Mouse (Mus musculus) limb, embryonic 14.5 days (tissue): ENCODE results near the gene Slc17a4. TPM values are rescaled to one million over a fixed set of nuclear protein-coding genes. Genes with fewer than 3 reads are reported as not detected.

Experiments
- ATAC-seq: fragments of 200-750 bp; cut with Nextera tagmentation; 2 replicates; pipeline ENCODE4 v1.8.0; 2017; ENCODE audit warnings: low read depth, moderate number of reproducible peaks, moderate TSS enrichment; ENCODE audit not compliant: low FRiP score
- DNase-seq: peaks from one replicate; pipeline ENCODE4 v3.0.0-alpha.2; 2015; ENCODE audit warnings: low spot score
- H3K27ac ChIP-seq: fragments of 300-500 bp; sonication (generic); replicated peaks from 2 replicates; pipeline ENCODE4 v1.5.1; 2014; ENCODE audit warnings: low read depth, mild to moderate bottlenecking, low read length, moderate library complexity, mixed read lengths
- H3K27me3 ChIP-seq: fragments of 300-500 bp; sonication (generic); 2 replicates; pipeline ENCODE4 v1.6.1; 2014; ENCODE audit warnings: low read length, mixed read lengths; ENCODE audit not compliant: control insufficient read depth, insufficient read depth
- H3K36me3 ChIP-seq: fragments of 300-500 bp; sonication (generic); 2 replicates; pipeline ENCODE4 v1.6.1; 2014; ENCODE audit warnings: mild to moderate bottlenecking, low read length, moderate library complexity, mixed read lengths; ENCODE audit not compliant: control insufficient read depth, insufficient read depth
- H3K4me1 ChIP-seq: fragments of 300-500 bp; sonication (generic); 2 replicates; pipeline ENCODE4 v1.6.1; 2014; ENCODE audit warnings: antibody characterized with exemption, low read length, mixed read lengths; ENCODE audit not compliant: control insufficient read depth, insufficient read depth
- H3K4me2 ChIP-seq: fragments of 300-500 bp; sonication (generic); replicated peaks from 2 replicates; pipeline ENCODE4 v1.6.1; 2014; ENCODE audit warnings: low read depth, mild to moderate bottlenecking, low read length, moderate library complexity; ENCODE audit not compliant: severe bottlenecking
- H3K4me3 ChIP-seq: fragments of 300-500 bp; sonication (generic); replicated peaks from 2 replicates; pipeline ENCODE4 v1.5.1; 2014; ENCODE audit warnings: low read length
- H3K9ac ChIP-seq: fragments of 300-500 bp; sonication (generic); 2 replicates; pipeline ENCODE4 v1.6.1; 2014; ENCODE audit warnings: mild to moderate bottlenecking, low read depth, low read length, moderate library complexity; ENCODE audit not compliant: severe bottlenecking
- H3K9me3 ChIP-seq: fragments of 300-500 bp; sonication (generic); 2 replicates; pipeline ENCODE4 v1.6.1; 2016; ENCODE audit warnings: low read length; ENCODE audit not compliant: control insufficient read depth
- POLR2A ChIP-seq: fragments of 200-500 bp; IDR thresholded peaks from 2 replicates; pipeline ENCODE4 v1.8.0; 2012; ENCODE audit warnings: inconsistent platforms, mild to moderate bottlenecking, moderate library complexity, borderline replicate concordance; ENCODE audit not compliant: insufficient read depth, insufficient read length; ENCODE audit errors: extremely low read depth
- WGBS: fragments of 180-500 bp; shearing (Covaris S2); extraction: QIAGEN DNeasy Blood & Tissue Kit; methylation state at CpG from one replicate; pipeline ENCODE4 v1.1.7; 2014; 5-methylcytosine and 5-hydroxymethylcytosine counted together
- polyA plus RNA-seq, 2 experiments: library from polyadenylated mRNA; depleted of rRNA in 1 of 2; stranded (reverse) in 1 of 2; unstranded in 1 of 2; fragments of >200 nt; fragmentation: Nextera tagmentation in 1 of 2; extraction: Ambion mirVana in 1 of 2; gene quantifications; 2 replicates each; pipeline versions ENCODE4 v1.2.1 to v1.2.3; 2012 to 2014

The Slc17a4 gene
- polyA plus RNA-seq, 2 experiments: not detected

DNA sequence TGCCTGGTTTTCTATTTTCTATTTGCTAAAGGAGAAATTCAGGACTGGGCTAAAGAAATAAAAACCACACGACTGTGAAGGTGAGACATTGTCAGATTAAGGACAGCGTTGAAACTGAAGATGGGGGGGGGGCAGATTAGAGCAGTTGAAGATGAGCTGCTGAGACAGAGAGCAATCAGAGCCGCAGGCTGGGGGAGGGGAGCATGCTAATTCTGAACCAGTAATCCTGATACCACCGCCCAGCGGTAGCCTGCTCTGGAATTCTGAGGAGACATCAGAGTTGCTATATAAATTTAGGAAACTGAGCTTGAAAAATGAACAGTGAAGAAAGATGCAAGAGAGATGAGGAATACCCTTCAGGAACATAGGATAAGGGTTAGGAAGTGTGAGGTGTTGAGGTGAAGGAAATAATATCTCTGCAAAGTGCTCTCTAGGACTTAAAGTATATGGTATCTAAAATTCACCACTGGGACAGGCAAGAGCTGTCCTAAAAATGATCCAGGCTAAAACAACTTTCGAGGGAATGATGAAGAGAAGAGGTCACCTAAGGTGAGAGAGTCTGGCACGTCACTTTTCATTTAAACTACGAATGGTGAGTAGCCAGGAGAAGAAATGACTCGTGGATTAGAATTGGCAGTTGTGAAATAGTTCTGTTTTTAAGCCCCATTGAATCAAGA lies 22.1 kb downstream of the Slc17a4 start:
- Histone ChIP-seq H3K27me3 (no peaks in the 10 kb centered on the region), H3K9ac (no peak overlapping the region), H3K36me3 (no peaks in the 10 kb centered on the region), H3K27ac (no peak overlapping the region), H3K4me1 (0 out of 2 replicates have a peak, but pooled peaks cover 3% of the 10 kb centered on the region), H3K4me2 (no peak overlapping the region), H3K4me3 (no peak overlapping the region), H3K9me3 (no peaks in the 10 kb centered on the region)
- WGBS: 48% methylated on average over 9 of the region's 9 CpGs
- no peak for DNase-seq
- no peak for ATAC-seq
- TF ChIP-seq POLR2A: no peak

DNA sequence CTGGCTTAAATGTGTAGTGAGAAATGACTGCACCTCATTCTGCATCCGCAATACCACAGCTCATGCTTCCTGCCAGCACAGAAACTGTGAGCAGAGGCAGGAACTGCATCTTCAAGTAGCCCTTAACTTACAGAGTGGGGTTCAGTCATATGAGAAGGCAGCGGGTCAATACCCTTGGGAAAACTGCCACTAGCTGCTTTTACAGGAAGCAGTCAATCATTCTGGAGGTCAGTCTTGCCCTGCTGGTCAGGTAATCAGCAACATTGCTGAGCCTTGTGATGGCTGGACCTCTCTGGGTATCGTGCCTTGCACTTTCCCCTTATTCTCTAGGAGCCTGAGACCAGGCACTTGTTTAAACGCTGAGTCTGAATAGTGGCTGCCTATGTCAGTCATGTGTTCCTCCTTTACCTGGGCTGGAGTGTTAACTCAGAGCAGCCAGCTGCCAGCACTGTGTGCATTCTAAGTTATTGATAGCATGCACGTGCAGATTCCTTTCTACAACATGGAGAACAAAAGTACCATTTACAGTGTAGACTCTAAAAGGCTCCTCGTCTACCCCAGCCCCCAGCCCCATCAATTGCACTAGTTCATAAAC lies 25.7 kb downstream of the Slc17a4 start:
- Histone ChIP-seq H3K36me3 (no peaks in the 10 kb centered on the region), H3K4me1 (peaks cover 3% of the 10 kb centered on the region; the same call in 1 of the 2 replicates), H3K27me3 (no peaks in the 10 kb centered on the region), H3K27ac (no peak overlapping the region), H3K9ac (no peak overlapping the region), H3K4me3 (no peak overlapping the region), H3K9me3 (no peaks in the 10 kb centered on the region), H3K4me2 (no peak overlapping the region)
- DNase-seq: no peak
- no peak for TF ChIP-seq POLR2A
- 0 out of 2 replicates have a peak, but pooled peaks have one; percentile 23 for ATAC-seq
- WGBS: 42% methylated on average over 6 of the region's 6 CpGs

DNA sequence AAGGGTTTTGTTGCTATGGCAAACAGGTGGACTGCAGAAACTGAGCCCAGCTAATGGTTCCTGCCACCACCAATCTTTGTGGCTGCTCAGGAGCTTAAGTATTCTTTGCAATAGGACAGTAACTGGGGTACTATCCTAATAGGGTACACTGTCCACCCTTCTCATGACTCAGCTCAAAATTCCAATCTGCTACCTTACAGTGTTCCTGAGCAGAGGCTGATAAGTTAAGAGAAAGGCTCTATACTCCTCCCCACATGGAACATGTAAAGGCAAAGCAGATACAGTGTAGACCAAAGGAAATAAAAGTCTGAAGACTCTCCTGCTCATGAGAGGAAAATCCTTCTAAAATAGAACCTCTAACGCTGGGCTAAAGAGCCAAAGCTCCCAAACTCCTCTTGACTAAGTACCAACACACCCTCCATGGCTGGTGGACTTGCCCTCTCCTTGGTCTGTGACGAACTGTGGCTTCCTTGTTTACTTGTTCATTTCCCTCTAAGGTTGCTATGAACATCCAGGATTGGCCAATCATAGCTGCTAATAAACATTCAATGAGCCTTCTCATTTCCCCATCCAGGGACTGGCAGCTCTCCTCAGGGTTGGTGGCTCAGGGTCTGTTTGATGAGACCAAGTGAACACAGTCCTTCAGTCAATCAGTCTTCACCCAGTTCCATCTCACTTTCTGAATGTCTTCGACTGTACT lies 27.6 kb downstream of the Slc17a4 start:
- ATAC-seq (no peak), DNase-seq (no peak)
- H3K9ac ChIP-seq: no peak overlapping the region
- no peaks in the 10 kb centered on the region for H3K36me3 ChIP-seq
- WGBS: 80% methylated on average over 3 of the region's 3 CpGs
- no peak overlapping the region for H3K27ac ChIP-seq
- no peak overlapping the region for H3K4me2 ChIP-seq
- no peaks in the 10 kb centered on the region for H3K9me3 ChIP-seq
- H3K4me3 ChIP-seq: no peak overlapping the region
- TF ChIP-seq POLR2A: no peak
- peaks cover 3% of the 10 kb centered on the region; the same call in 1 of the 2 replicates for H3K4me1 ChIP-seq
- no peaks in the 10 kb centered on the region for H3K27me3 ChIP-seq

DNA sequence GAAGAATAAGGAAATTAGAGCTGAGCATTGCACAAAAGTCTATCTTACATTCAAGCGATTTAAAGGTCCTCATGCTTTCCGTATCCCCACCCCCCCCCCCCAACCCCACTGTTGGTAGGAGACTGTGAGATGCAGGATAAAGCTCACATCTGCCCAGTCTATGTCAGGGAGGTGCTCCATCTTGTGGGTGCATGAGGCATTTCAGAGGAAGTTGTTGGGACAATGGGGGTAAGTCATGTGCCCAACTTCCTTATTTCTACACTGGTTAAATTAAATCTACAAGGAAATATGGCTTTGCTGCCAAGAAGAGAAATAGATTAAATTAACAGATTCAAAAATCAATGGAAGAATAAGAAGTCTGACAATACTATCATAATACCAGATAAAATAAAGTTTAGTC lies 29.3 kb downstream of the Slc17a4 start:
- Histone ChIP-seq H3K4me1 (peaks cover 3% of the 10 kb centered on the region; the same call in 1 of the 2 replicates), H3K9me3 (no peaks in the 10 kb centered on the region), H3K9ac (no peak overlapping the region), H3K4me2 (no peak overlapping the region), H3K36me3 (no peaks in the 10 kb centered on the region), H3K4me3 (no peak overlapping the region), H3K27me3 (no peaks in the 10 kb centered on the region), H3K27ac (no peak overlapping the region)
- ATAC-seq: no peak; the same call in 1 of the 2 replicates
- DNase-seq: no peak
- no peak for TF ChIP-seq POLR2A
- WGBS: 35% methylated on average over 2 of the region's 2 CpGs

DNA sequence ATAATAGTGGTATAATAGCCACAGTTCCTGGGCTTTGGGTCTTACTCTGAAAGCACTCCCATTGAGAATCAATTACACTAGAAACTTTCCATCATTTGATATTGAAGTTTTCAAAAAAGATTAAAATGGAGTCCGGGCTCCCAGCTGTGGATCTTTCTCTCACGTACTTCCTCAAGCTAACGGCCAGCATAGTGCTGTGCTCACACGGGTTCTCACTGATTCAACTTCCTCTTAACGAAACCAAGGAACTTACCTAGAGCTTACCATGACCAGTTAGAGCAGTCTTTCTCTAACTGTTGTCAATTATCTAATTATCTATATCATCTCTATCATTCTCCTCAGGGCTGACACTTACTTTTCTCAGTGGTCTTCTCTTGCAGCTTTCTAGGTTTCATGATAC lies 35.2 kb downstream of the Slc17a4 start:
- H3K36me3 ChIP-seq: no peaks in the 10 kb centered on the region

More for the DNA sequence above, 35.2 kb downstream of the Slc17a4 start:
- Histone ChIP-seq H3K27ac (no peak overlapping the region), H3K9ac (no peak overlapping the region), H3K4me3 (no peak overlapping the region), H3K27me3 (no peaks in the 10 kb centered on the region), H3K9me3 (no peaks in the 10 kb centered on the region), H3K4me2 (no peak overlapping the region), H3K4me1 (no peaks in the 10 kb centered on the region)
- ATAC-seq (no peak), DNase-seq (no peak)
- TF ChIP-seq POLR2A: no peak
- WGBS: 86% methylated on average over 5 of the region's 5 CpGs
